Mouse (Mus musculus): ENCODE data around the gene Krt13.
A peak's percentile ranks its signal among the peaks of the same experiment; 100 is the strongest.

The Krt13 gene

GRCm38 (mm10) chr11:100121466-100121865, at the start of gene Krt13:
Gene Krt13 (minus strand): TSS chr11:100121566.
- no peak for DNase-seq (ENCODE audit: low read depth, low spot score)

DNA sequence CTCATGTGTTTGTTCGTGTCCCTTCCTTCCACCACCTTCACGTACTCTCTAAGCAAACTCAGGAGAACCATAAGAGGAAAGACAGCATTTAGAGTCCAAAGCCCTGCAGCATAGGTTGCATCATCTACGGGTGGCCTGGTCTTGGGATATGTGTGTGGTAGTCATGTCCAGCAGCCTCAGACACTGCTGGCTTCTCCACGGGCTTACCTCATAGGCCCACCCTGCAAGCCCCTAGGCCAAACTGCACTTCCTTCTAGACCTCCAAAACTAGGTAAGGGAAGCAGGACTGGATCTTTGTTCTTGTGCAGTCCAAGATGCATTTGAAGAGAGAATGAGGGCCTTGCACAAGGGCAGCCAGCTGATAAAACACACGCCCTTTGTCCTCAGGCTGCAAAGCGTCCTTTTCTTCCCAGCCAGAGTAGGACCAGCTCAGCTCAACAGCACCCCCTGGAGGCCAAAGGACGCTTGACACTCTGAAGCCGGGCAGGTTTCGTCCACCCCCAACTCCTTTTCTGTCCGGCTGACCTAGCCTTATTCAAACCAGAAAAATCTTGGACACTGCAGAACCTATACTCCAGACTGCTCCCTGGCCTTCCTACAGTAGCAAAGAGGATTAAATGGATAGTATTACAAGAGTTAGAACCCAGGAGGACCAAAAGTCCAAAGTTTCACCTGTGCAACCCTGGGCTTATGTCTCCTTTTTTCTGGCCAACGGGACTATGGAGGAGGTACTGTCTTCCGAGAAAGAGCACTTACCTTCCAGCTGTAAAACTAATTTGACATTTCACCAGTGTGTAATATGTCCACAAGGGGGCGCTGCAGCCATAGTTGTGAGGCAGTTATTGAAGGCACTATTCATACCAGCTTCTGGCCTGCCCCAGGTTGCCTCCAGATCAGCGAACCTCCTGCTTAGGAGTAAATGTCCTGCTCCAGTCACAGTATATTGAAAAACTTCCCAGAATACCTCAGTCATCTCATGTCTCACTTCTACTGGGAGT, 47.7 kb upstream of the Krt13 start:
- DNase-seq (ENCODE audit: low read depth, low spot score): peak; percentile 66

GRCm38 (mm10) chr11:100168071-100168470, 46.7 kb upstream of the Krt13 start:
- no peak for DNase-seq (ENCODE audit: low read depth, low spot score)

DNA sequence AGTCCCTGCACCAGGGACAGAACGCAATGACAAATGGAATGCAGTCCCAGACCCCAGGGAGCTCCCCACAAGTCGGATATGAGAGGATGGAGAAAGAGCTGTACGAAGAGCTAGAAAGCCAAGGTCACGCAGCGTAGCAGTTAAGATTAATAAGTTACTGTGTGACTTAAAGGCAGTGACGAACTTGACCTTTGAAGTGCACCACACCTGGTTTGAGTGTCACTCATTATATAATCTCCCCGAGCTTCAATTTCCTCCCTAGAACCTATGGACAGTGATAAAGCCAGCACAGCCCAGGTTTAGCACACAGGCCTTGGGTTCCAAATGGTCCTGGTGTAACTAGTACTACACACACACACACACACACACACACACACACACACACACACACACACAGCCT, 43.0 kb upstream of the Krt13 start:
- no peak for DNase-seq (ENCODE audit: low read depth, low spot score)

GRCm38 (mm10) chr11:100157908-100158477, 36.6 kb upstream of the Krt13 start:
- DNase-seq (ENCODE audit: low read depth, low spot score): no peak

GRCm38 (mm10) chr11:100157331-100157730, 36.0 kb upstream of the Krt13 start:
- no peak for DNase-seq (ENCODE audit: low read depth, low spot score)

DNA sequence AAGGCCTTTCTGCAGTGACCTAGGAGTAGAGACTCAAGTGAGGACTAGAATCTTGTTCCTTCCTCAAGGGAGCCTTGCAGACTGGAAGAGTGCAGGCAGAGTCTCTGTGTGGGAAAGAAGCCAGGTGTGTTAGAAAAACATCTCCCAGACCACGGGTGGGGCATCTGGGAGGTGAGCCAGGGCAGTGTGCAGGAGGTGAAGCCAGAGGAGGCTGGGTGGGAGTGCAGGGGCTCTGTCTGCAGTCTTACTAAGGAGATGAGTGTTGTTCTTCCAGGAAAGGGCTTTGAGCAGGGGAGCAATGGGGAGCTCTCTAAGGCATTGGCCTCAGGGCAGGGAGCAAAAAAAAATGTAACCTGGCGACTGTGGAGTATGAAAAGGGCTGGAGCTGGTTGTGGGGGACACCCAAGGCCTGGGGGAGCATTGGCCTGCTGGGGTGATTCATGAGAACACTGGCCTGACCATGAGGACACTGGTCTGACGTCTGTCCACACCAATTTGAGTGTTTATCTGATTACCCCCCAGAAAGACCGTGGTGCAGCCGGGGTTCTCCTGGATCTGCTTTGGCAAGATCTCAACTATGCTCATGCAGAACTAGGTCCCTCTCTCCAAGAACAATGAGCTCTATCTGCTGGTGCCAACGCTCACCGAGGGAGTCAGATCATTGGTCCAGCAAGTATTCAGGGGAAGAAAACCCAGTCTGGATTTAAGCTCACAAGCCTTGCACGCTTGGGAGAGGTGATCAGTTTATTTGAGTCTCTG, 34.3 kb upstream of the Krt13 start:
- no peak for DNase-seq (ENCODE audit: low read depth, low spot score)

DNA sequence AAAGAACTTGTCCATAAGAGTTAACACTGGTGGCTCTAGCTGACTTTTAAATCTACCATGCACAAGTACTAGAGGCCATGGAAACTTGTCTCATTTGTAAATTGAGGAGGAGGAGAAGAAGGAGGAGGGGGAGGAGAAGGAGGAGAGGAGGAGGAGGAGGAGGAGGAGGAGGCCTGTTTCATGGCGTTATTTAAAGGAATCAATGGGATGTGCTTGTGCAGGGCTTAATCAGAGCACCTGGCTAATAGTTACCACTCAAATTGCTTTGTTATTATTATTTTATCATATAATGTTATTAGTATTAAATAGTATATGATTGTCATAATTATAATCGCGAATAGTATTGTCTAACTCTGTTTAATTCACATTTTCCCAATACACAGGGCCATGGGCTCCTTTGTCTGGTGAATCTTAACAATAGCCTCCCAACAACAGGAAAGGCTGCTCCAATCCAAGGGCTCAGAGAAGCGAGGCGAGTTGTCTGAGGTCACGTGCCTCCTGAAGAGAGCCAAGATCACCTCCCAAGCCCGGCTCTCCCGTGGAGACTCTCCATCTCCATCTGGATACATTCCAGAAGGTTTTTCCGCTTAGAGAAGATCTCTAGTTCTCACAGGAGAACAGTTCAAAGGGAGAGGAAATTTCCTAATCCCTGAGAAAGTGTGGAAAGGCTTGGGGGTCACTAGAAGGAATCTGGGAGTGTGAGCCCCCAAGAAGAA, 27.4 kb upstream of the Krt13 start, which contains the start of gene Krt19:
TSS of gene Krt19 (minus strand) at position 51 of the 716 bp plus-strand sequence.
- no peak for DNase-seq (ENCODE audit: low read depth, low spot score)

GRCm38 (mm10) chr11:100147566-100148353, 26.4 kb upstream of the Krt13 start:
- DNase-seq (ENCODE audit: low read depth, low spot score): no peak

DNA sequence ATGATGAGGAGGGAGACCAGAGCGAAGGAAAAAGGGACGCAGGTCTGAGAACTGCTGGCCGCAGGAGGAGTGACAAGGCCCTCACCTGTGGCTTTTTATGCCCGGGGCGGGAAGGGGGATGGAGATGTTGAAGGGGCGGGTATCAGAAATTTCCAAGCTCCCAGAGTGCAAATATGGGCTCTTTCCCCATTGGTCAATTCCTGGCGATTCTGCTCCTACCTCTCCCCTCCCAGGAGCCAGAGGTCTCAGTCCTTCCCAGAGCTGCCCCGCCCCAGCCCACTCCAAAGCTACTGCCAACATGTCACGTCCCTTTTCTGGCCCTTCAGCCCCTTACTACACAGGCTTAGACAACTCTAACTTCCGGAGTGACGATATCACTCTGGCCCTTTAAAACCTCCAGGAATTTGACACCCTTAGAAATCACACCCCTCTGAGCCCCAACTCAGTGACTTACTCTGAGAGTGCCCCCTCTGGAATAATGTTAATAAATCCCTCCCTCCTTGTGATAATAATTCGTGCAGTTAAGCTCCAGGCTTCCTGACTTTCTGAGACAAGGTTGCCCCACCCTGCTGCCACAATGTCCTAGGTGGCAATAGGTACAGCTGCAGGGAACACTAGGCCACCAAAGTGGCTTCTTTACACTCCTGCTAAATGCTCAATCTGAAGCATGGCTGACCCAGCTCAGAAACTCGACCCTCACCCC, 24.6 kb upstream of the Krt13 start:
- no peak for DNase-seq (ENCODE audit: low read depth, low spot score)

DNA sequence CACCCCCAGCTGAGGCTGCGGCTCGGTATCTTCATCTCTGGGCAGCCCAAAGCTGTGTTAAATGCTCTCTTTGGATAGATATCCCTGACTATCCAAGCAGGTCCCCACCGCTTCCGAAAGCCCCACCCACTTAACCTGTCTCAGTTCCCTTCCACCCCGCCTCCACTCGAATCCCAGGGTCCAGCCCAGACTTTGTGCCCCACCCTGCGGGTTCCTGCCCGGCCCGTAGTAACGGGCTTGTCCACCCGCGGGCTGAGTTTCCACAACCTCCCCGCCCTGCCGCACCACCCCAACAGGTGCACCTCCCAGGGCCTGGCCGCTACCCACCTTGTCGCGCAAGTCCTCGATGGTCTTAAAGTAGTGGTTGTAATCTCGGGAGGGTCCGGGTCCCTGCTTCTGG, 23.7 kb upstream of the Krt13 start:
- DNase-seq (ENCODE audit: low read depth, low spot score): no peak

DNA sequence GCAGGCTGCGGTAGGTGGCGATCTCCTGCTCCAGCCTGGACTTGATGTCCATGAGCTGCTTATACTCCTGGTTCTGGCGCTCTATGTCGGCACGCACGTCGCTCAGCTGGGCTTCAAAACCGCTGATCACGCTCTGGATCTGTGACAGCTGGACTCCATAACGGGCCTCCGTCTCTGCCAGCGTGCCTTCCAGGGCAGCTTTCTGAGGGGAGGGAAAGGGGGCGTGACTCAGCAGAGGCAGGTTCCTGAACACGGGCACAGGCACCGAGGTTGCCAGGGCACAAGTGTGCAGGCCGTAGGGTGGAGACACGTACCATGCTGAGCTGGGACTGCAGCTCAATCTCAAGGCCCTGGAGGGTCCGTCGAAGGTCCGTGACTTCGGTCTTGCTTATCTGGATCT, 19.6 kb upstream of the Krt13 start:
- DNase-seq (ENCODE audit: low read depth, low spot score): no peak

DNA sequence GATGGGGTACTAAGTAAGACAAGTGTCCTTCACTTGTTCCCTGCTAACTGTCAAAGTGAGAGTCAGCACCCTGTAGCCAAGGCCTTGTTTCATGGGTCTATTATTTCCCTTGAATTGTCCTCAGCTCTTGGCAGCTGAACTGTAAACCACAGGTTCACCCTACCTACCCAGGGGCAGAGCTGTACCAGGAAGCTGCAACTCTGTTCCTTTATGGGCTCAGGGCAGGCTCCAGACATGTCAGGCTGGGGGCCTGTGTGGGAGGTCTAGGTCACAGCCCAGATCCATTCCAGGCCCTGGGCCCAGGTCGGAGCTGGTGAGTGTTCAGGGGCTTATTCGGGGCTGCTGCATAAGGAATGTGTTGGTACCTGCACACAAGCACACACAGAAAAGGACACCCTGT, 18.0 kb upstream of the Krt13 start:
- no peak for DNase-seq (ENCODE audit: low read depth, low spot score)

DNA sequence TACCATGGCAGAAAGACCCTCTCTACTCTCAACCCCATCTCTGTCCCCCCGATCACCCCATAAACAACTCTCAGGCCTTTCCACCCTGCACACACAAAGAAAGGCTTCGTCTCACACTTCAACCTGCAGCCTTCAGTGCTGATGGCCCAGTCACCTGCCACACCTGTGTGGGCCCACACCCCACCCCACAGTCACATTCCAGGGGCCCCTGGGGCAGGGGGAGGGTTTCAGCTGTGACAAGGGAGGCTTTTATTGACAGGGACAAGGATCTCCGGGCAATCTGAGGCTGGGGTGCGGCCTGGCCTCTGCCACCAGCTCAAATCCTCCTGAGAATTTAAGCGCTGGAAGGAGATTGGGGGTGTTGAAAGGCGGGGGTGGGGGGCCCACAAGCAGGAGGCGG, 17.4 kb upstream of the Krt13 start:
- no peak for DNase-seq (ENCODE audit: low read depth, low spot score)

DNA sequence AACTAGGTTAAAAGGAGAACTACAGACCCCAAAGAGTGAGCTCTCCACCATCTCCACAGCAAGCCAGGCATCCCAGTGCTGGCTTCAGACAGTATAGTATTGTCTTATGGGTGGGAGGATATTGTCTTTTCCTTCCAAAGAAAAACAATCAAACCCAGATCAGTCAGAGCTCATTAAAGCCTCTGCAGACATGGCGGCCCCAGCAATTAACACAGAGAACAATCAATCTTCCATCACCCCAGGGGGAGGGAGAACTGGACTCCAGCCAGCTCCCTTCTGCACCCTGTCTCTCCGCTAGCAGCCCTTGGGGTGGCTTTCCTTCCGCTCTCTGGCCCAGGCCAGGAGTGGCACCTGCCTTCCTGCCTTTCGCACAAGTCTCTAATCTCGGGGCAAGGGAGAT, 16.3 kb upstream of the Krt13 start:
- no peak for DNase-seq (ENCODE audit: low read depth, low spot score)

- no peak for DNase-seq (ENCODE audit: low read depth, low spot score)
Measured at GRCm38 (mm10) chr11:100136559-100136958, 15.2 kb upstream of the Krt13 start.

DNA sequence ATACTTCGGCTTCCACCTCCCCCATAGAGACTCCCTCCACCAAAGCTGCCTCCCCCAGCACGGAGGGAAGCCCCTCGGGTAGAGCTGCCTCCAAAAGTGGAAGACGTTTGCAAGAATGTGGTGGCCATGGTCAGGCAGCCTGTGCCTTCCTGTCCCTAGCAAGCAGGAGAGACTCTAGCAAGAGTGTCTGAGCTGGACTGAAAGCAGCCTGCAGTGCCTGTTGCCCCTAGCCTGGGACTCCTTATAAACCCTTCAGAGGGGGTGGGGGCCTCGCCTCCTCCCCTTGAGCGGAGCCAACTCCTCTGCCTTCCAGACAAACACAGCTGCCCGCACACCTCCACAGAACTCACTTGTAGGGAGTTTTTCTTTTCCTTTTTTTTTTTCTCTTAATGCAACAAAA, 14.4 kb upstream of the Krt13 start, which contains the start of gene Krt15:
TSS of gene Krt15 (minus strand) at position 198 of the 400 bp plus-strand sequence.
- no peak for DNase-seq (ENCODE audit: low read depth, low spot score)

- no peak for DNase-seq (ENCODE audit: low read depth, low spot score)
Measured at GRCm38 (mm10) chr11:100124901-100125300, 3.5 kb upstream of the Krt13 start.

DNA sequence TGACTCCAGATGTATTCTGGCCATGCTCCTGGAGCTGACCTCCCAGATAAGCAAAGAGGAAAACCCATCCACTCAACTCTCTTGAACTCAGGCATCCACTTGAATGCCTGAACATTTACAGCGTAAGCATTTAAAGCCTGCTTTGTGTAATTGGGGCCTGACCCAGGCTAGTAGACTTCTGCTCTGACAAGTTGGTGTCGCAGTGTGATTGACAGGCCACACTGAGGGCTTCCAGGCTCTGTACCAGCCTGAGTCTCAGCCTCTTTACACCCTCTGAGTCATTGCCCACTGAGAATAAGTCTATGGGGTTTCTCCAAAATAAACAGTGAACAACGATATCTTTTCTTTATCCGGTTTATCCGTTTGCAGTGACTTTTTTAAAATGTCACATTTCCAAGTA, 1.0 kb downstream of the Krt13 start:
- no peak for DNase-seq (ENCODE audit: low read depth, low spot score)

- DNase-seq (ENCODE audit: low read depth, low spot score): no peak
Measured at GRCm38 (mm10) chr11:100113742-100114029, 7.7 kb downstream of the Krt13 start.

Measured in embryo, embryonic 11.5 days (tissue).